Mouse (Mus musculus) kidney, adult 2 months (tissue): ENCODE measurements around the gene Skp1a.

Experiments
- CTCF ChIP-seq: fragments of 200-500 bp; conservative IDR thresholded peaks from 2 replicates; pipeline ENCODE4 v1.5.1; 2011; ENCODE audit warnings: low read depth, mild to moderate bottlenecking, control low read depth, low read length, moderate library complexity, mixed read lengths; ENCODE audit not compliant: insufficient read depth, insufficient read length
- POLR2A ChIP-seq: fragments of 200-500 bp; IDR thresholded peaks from one replicate; pipeline ENCODE4 v1.6.1; 2011; ENCODE audit warnings: low read depth, low read length, control low read depth

- TF ChIP-seq CTCF (no peak), POLR2A (no peak)
These were observed 38.0 kb downstream of the Skp1a start for GRCm38 (mm10) chr11:52269841-52270240.
